Mouse (Mus musculus) monocyte, adult 59 days (primary cell): Measurements from ENCODE around the gene Pnliprp2. TPM values are rescaled to one million over a fixed set of nuclear protein-coding genes. Genes with fewer than 3 reads are reported as not detected.

ENCODE experiments used
- total RNA-seq, 2 experiments: library from RNA; stranded (reverse); gene quantifications; one replicate each; pipeline ENCODE4 v1.2.4; 2023

Pnliprp2 gene
- not detected for total RNA-seq

GRCm38 (mm10) chr19:58759423-58759822 is at the start of gene Pnliprp2:
Gene Pnliprp2 (plus strand): TSS chr19:58759719.

DNA sequence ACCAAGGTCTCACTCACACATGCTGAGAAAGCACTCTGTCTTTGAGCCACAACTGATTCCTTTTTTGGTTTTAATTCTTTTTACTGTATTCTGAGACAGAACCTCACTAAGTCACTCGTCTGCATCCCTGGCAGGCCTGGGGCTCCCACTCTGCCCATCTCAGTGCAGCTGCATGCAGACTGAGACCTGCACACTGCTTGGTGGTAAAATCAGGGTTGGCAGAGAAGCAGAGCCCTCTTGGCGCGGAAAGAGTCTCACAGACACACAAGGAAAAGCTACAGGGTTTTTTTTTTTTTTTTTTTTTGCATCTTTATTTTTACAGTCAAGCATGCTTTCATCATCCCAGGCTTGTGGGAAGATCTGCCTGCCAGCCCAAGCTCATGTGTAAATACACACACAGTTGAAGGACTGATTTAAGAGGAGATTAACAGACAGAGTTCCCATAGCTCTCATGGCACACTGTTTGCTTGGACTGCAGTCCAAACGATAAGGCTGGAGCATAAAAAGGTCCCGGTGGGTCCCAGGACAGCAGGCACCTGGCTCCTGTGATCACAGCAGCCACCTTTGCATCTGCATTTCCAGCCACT is 31.0 kb upstream of the Pnliprp2 start, which contains the start of gene Pnliprp1:
Gene Pnliprp1, plus strand, starts transcription at position 443 of the 587 bp plus-strand sequence.

GRCm38 (mm10) chr19:58794284-58794683 is 34.8 kb downstream of the Pnliprp2 start, which contains the start of gene 1700019N19Rik:
Gene 1700019N19Rik (minus strand): TSS chr19:58794461.

Other genes with a start within 250 kb of the Pnliprp2 start
- not detected for gene Ccdc172, start 247.7 kb upstream of the Pnliprp2 start, total RNA-seq
- gene Pnlip, start 107.2 kb upstream of the Pnliprp2 start, total RNA-seq = 1 to 10 TPM; 1.0 to 1.8 TPM
- gene Pnliprp1, start 30.8 kb upstream of the Pnliprp2 start, total RNA-seq = not detected
- not detected for gene 1700019N19Rik, start 34.7 kb downstream of the Pnliprp2 start, total RNA-seq
- gene Eno4, start 183.7 kb downstream of the Pnliprp2 start, total RNA-seq = not detected
- gene Hspa12a, start 183.9 kb downstream of the Pnliprp2 start, total RNA-seq = 1 to 10 TPM; 4.0 to 5.2 TPM